Mouse (Mus musculus) lung, adult 2 months (tissue): Measurements from ENCODE around the gene Nfix.

Experiments used
- CTCF ChIP-seq: fragments of 200-500 bp; IDR thresholded peaks from 2 replicates; pipeline ENCODE4 v1.5.1; 2011; ENCODE audit warnings: mild to moderate bottlenecking, low read length, control low read depth; ENCODE audit not compliant: insufficient read depth
- POLR2A ChIP-seq: fragments of 200-500 bp; IDR thresholded peaks from 2 replicates; pipeline ENCODE4 v1.6.1; 2011; ENCODE audit warnings: low read depth, mild to moderate bottlenecking, control low read depth, low read length, borderline replicate concordance; ENCODE audit errors: extremely low read depth

- no peak for TF ChIP-seq CTCF
- TF ChIP-seq POLR2A, result peak; percentile 29; the same call in 1 of the 2 replicates
Measured at GRCm38 (mm10) chr8:84771941-84772378, 28.2 kb downstream of the Nfix start.
